Mouse (Mus musculus): ENCODE results near the gene Stx17. TPM values are rescaled to one million over a fixed set of nuclear protein-coding genes. Genes with fewer than 3 reads are reported as not detected.

Gene Stx17
- polyA plus RNA-seq (2012; fragmentation: generic; extraction: Trizol): 6.4 TPM
- long read RNA-seq, experiment 1, full-length matches to known transcripts: 4 of 10 reads
- long read RNA-seq, experiment 1, partial matches to known transcripts: 1 of 10 reads
- long read RNA-seq, experiment 1, other reads (novel, unspliced or antisense): 5 of 10 reads
- long read RNA-seq, experiment 2, full-length matches to known transcripts: 43 of 73 reads
- long read RNA-seq, experiment 2, partial matches to known transcripts: 4 of 73 reads
- long read RNA-seq, experiment 2, other reads (novel, unspliced or antisense): 26 of 73 reads

DNA sequence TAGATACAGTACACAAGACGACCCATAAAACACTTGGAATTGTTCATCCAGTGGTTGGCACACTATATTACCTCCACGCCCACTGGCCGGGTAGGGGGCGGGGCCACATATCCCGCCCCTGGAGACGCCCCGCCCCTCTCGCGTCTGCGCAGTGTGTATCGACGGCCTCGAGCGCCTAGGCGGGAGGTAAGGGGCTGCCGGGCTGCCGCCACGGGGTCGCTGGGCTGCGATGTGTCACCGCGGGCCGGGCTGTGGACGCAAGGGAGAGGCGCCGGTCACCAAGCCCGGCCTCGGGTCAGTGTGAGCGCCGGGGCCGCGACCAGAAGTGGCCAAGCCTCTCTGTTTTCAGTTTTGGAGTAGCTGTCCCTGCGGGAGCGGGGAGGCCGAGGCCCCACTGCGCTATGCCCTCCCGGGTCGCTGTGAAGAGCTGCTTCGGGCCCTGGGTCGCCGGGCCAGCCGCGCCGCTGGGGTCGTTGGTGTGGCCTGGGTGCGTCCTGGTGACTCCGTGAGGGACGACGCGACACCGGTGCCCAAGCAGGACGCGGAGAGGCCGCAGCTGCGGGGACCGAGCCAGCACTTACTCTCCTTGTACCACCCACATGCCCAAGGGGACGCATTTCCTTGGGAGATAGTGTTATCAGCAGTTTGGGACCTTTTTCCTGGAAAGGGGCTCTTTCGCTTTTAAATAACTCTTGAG lies at the start of gene Stx17:
Stx17 (plus strand) TSS at position 143 of the 697 bp plus-strand sequence.
- H3ac ChIP-seq (ENCODE audit: control insufficient read depth, insufficient read length, low read depth): peak within 1 kb of the TSS; percentile 97
- peaks cover 2% of the 10 kb centered on the region for H3K79me3 ChIP-seq (ENCODE audit: low read depth)
- no peaks in the 10 kb centered on the region for H3K27me3 ChIP-seq (ENCODE audit: control insufficient read depth, insufficient read depth, insufficient read length)
- no peaks in the 10 kb centered on the region for H3K79me2 ChIP-seq (ENCODE audit: control insufficient read depth, insufficient read depth)
- H3K36me3 ChIP-seq (ENCODE audit: control insufficient read depth, insufficient read depth): no peaks in the 10 kb centered on the region
- peak within 1 kb of the TSS; percentile 50 for H3K4me3 ChIP-seq (ENCODE audit: insufficient read depth, poor library complexity, severe bottlenecking)
- TF ChIP-seq MYOD1 (IDR thresholded peaks at IDR 0.05; ENCODE audit: control insufficient read depth, insufficient read length, low read depth) (no peak), FOSL1 (IDR thresholded peaks at IDR 0.05; ENCODE audit: insufficient read depth, low read length, poor library complexity, severe bottlenecking) (no peak), MAX (IDR thresholded peaks at IDR 0.05) (no peak)

DNA sequence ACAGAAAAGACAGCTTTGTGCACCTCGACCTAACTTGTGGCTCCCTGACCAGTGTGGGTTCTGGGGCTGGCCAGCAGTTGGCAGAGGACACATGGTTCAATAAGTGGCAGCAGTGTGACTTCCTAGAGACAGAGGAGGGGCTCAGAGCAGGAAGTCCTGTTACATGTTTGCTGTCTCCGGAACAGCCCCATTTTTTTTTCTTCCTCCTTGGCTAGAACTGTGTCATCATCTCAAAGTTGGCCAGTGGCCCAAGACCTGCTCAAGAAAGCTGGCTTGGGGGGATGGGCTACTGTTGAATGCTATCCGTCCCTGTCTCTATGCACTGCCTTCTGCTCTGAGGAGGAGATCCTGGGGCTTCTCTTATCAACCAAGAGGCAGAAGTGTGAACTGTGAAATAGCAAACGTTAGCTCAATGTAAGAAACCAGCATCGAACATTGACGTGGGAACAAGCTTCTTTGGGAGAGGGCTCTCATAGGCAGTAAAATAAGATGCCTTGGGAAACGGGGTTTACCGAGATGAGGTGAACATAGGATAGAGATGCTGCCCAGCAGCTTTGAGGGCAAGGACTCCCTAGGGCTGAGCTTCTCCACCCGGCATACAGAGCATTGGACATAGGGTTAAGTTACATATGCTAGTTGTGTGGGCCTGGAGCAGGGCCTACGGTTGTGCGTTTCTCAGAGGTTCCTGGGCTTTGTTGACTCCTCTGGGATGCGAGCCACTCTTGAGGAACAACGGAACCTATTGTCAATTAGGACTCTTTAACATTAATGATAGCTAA lies 47.8 kb upstream of the Stx17 start:
- Histone ChIP-seq H3K36me3 (ENCODE audit: control insufficient read depth, insufficient read depth) (no peaks in the 10 kb centered on the region), H3K79me3 (ENCODE audit: low read depth) (no peaks in the 10 kb centered on the region), H3K4me3 (ENCODE audit: insufficient read depth, poor library complexity, severe bottlenecking) (no peak overlapping the region), H3K27me3 (ENCODE audit: control insufficient read depth, insufficient read depth, insufficient read length) (no peaks in the 10 kb centered on the region), H3K79me2 (ENCODE audit: control insufficient read depth, insufficient read depth) (no peaks in the 10 kb centered on the region), H3ac (ENCODE audit: control insufficient read depth, insufficient read length, low read depth) (no peak overlapping the region)
- TF ChIP-seq MYOD1 (IDR thresholded peaks at IDR 0.05; ENCODE audit: control insufficient read depth, insufficient read length, low read depth) (no peak), CEBPB (IDR thresholded peaks at IDR 0.05; ENCODE audit: low read depth) (no peak), MAX (IDR thresholded peaks at IDR 0.05) (no peak), CTCF (IDR thresholded peaks at IDR 0.05; ENCODE audit: control insufficient read depth, insufficient read depth, insufficient read length) (no peak), USF1 (IDR thresholded peaks at IDR 0.05; ENCODE audit: low read depth) (no peak), FOSL1 (IDR thresholded peaks at IDR 0.05; ENCODE audit: insufficient read depth, low read length, poor library complexity, severe bottlenecking) (no peak), MYOG (IDR thresholded peaks at IDR 0.05; ENCODE audit: control insufficient read depth, extremely low read depth, insufficient read length) (no peak)

DNA sequence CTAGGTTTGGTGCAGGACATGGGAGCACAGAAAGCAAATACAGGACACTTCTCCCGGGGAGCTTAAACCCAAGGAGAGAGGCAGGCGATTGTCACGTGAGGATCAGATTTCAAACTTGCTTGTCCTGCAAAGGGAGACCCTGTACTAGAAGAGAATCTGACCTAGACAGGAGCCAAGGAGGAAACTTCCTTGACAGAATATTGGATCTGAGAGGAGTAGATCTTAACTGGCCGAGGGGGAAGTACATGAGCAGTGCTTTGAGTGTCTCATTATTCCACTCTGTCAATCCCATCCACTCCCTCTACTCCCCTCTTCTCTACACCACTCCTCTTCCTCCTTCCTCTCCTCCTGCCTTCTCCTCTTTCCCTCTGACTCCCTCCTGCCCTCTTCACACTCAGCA lies 46.5 kb upstream of the Stx17 start:
- H3K4me3 ChIP-seq (ENCODE audit: insufficient read depth, poor library complexity, severe bottlenecking): no peak overlapping the region
- H3K36me3 ChIP-seq (ENCODE audit: control insufficient read depth, insufficient read depth): no peaks in the 10 kb centered on the region
- no peak overlapping the region for H3ac ChIP-seq (ENCODE audit: control insufficient read depth, insufficient read length, low read depth)
- H3K79me3 ChIP-seq (ENCODE audit: low read depth): no peaks in the 10 kb centered on the region
- no peaks in the 10 kb centered on the region for H3K79me2 ChIP-seq (ENCODE audit: control insufficient read depth, insufficient read depth)
- TF ChIP-seq USF1 (IDR thresholded peaks at IDR 0.05; ENCODE audit: low read depth) (peak; percentile 36), CEBPB (IDR thresholded peaks at IDR 0.05; ENCODE audit: low read depth) (no peak)
- peaks cover 6% of the 10 kb centered on the region for H3K27me3 ChIP-seq (ENCODE audit: control insufficient read depth, insufficient read depth, insufficient read length)

DNA sequence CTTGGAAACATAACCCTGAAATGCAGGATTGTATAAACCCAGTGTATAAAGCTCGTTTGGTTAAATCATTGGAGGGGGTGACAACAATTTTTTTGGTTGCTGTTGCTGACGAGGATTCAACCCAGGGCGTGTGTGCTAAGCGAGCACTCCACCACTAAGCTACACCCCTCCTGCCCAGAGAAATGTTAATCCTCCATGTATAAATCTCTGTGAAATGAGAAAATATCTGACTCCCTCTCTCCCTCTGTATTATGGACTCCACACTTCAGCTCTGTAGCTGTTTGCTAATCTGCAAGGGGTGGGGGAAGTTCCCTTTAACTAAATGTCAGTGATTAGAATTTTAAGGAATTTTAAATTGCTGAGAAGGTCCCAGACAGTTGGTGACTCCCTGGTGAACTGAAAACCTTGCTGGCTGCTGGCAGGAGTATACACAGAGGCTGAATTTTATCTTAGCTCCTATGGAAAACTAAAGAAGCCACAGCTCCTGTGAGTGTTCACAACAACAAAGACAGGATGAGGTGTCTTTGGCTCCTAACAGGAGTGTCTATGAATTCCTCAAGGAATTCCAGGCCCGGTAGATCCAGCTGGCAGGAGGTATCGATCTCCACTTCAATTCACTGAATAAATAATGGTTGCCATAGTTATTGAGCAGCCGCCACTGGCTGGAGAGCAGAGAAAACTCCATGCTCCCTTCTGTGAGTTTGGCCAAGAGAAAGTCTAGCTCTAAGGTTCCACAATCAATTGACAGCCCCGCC lies 45.3 kb upstream of the Stx17 start:
- Histone ChIP-seq H3K27me3 (ENCODE audit: control insufficient read depth, insufficient read depth, insufficient read length) (peaks cover 6% of the 10 kb centered on the region), H3K4me3 (ENCODE audit: insufficient read depth, poor library complexity, severe bottlenecking) (no peak overlapping the region), H3K79me2 (ENCODE audit: control insufficient read depth, insufficient read depth) (no peaks in the 10 kb centered on the region), H3ac (ENCODE audit: control insufficient read depth, insufficient read length, low read depth) (no peak overlapping the region), H3K36me3 (ENCODE audit: control insufficient read depth, insufficient read depth) (no peaks in the 10 kb centered on the region), H3K79me3 (ENCODE audit: low read depth) (no peaks in the 10 kb centered on the region)
- TF ChIP-seq FOSL1 (IDR thresholded peaks at IDR 0.05; ENCODE audit: insufficient read depth, low read length, poor library complexity, severe bottlenecking): no peak
- TF ChIP-seq CTCF (IDR thresholded peaks at IDR 0.05; ENCODE audit: control insufficient read depth, insufficient read depth, insufficient read length): no peak
- no peak for TF ChIP-seq USF1 (IDR thresholded peaks at IDR 0.05; ENCODE audit: low read depth)
- no peak for TF ChIP-seq MAX (IDR thresholded peaks at IDR 0.05)
- TF ChIP-seq CEBPB (IDR thresholded peaks at IDR 0.05; ENCODE audit: low read depth): no peak
- TF ChIP-seq MYOG (IDR thresholded peaks at IDR 0.05; ENCODE audit: control insufficient read depth, extremely low read depth, insufficient read length): no peak
- no peak for TF ChIP-seq MYOD1 (IDR thresholded peaks at IDR 0.05; ENCODE audit: control insufficient read depth, insufficient read length, low read depth)

DNA sequence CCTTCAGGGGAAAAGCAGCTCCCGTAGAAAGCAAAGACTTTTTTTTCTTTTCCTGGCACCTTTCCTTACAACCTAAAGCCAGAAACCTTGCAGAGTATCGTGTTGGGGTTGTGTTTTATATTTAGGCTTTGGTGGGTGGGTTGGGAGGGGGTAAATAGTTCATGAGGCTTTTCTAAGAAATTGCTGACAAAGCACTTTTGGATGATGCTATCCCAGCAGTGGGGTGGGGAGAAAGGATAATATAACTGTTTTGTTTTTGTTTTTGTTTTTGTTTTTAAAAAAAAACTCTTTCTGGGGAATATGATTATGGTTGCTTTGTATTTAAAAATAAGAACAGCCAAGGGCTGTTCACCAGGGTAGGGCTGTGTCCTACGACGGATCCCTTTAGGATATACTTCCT lies 41.3 kb upstream of the Stx17 start:
- no peak for TF ChIP-seq USF1 (IDR thresholded peaks at IDR 0.05; ENCODE audit: low read depth)
- TF ChIP-seq MYOG (IDR thresholded peaks at IDR 0.05; ENCODE audit: control insufficient read depth, extremely low read depth, insufficient read length): no peak
- no peak for TF ChIP-seq CEBPB (IDR thresholded peaks at IDR 0.05; ENCODE audit: low read depth)
- no peak for TF ChIP-seq CTCF (IDR thresholded peaks at IDR 0.05; ENCODE audit: control insufficient read depth, insufficient read depth, insufficient read length)
- TF ChIP-seq MYOD1 (IDR thresholded peaks at IDR 0.05; ENCODE audit: control insufficient read depth, insufficient read length, low read depth): no peak
- TF ChIP-seq MAX (IDR thresholded peaks at IDR 0.05): no peak
- TF ChIP-seq FOSL1 (IDR thresholded peaks at IDR 0.05; ENCODE audit: insufficient read depth, low read length, poor library complexity, severe bottlenecking): no peak
- H3K36me3 ChIP-seq (ENCODE audit: control insufficient read depth, insufficient read depth): no peaks in the 10 kb centered on the region
- H3K79me2 ChIP-seq (ENCODE audit: control insufficient read depth, insufficient read depth): no peaks in the 10 kb centered on the region
- peaks cover 6% of the 10 kb centered on the region for H3K27me3 ChIP-seq (ENCODE audit: control insufficient read depth, insufficient read depth, insufficient read length)
- no peaks in the 10 kb centered on the region for H3K79me3 ChIP-seq (ENCODE audit: low read depth)
- H3ac ChIP-seq (ENCODE audit: control insufficient read depth, insufficient read length, low read depth): no peak overlapping the region
- H3K4me3 ChIP-seq (ENCODE audit: insufficient read depth, poor library complexity, severe bottlenecking): no peak overlapping the region
